Mouse (Mus musculus) yolk sac, embryonic 10.5 days (tissue): Measurements from ENCODE around the gene Repin1.

Experiments
- DNase-seq: peaks from one replicate; pipeline ENCODE4 v3.0.0-alpha.2; 2017; ENCODE audit warnings: low spot score

Gene Repin1

GRCm38 (mm10) chr6:48593158-48594042 lies at the start of gene Repin1, which contains the start of gene Gm44965:
Gene Repin1 (plus strand): TSS chr6:48593883.
Gene Gm44965 (plus strand): TSS chr6:48593941.
- peak; percentile 89 for DNase-seq

- no peak for DNase-seq
Observed at GRCm38 (mm10) chr6:48545251-48545650, 48.4 kb upstream of the Repin1 start.

- no peak for DNase-seq
Observed at GRCm38 (mm10) chr6:48546271-48546670, 47.4 kb upstream of the Repin1 start.

GRCm38 (mm10) chr6:48546858-48547257 lies 46.8 kb upstream of the Repin1 start:
- no peak for DNase-seq

- DNase-seq: no peak
Observed at GRCm38 (mm10) chr6:48548314-48548713, 45.4 kb upstream of the Repin1 start.

GRCm38 (mm10) chr6:48552918-48553317 lies 40.8 kb upstream of the Repin1 start:
- peak; percentile 76 for DNase-seq

GRCm38 (mm10) chr6:48553819-48554218 lies 39.9 kb upstream of the Repin1 start:
- no peak for DNase-seq

GRCm38 (mm10) chr6:48554280-48555103 lies 39.2 kb upstream of the Repin1 start, which contains the start of gene Lrrc61:
Gene Lrrc61 (plus strand): TSS chr6:48554796.
- DNase-seq: peak; percentile 85

GRCm38 (mm10) chr6:48555104-48555890 lies 38.4 kb upstream of the Repin1 start:
- DNase-seq: peak; percentile 61

GRCm38 (mm10) chr6:48555956-48556355 lies 37.7 kb upstream of the Repin1 start:
- DNase-seq: no peak

GRCm38 (mm10) chr6:48565693-48566310 lies 27.9 kb upstream of the Repin1 start:
- no peak for DNase-seq

- DNase-seq: no peak
Observed at GRCm38 (mm10) chr6:48566312-48566711, 27.4 kb upstream of the Repin1 start.

- no peak for DNase-seq
Observed at GRCm38 (mm10) chr6:48568036-48568984, 25.4 kb upstream of the Repin1 start.

- DNase-seq: no peak
Observed at GRCm38 (mm10) chr6:48569065-48569807, 24.4 kb upstream of the Repin1 start.

- no peak for DNase-seq
Observed at GRCm38 (mm10) chr6:48572014-48572413, 21.7 kb upstream of the Repin1 start.

- DNase-seq: peak; percentile 50
Observed at GRCm38 (mm10) chr6:48572572-48573061, 21.1 kb upstream of the Repin1 start, which contains the start of gene Rarres2. Gene Rarres2 (minus strand): TSS chr6:48572789.

- peak; percentile 80 for DNase-seq
Observed at GRCm38 (mm10) chr6:48573280-48573679, 20.4 kb upstream of the Repin1 start.

- no peak for DNase-seq
Observed at GRCm38 (mm10) chr6:48573981-48574380, 19.7 kb upstream of the Repin1 start.

- DNase-seq: no peak
Observed at GRCm38 (mm10) chr6:48578736-48579135, 14.9 kb upstream of the Repin1 start.
